Mouse (Mus musculus) cerebellum, adult 11 months (tissue): ENCODE results near the gene Arl4a.

Experiments
- DNase-seq: peaks from one replicate; pipeline ENCODE4 v3.0.0; 2022

Arl4a gene

GRCm38 (mm10) chr12:40004766-40005165, 33.1 kb downstream of the Arl4a start:
- DNase-seq = no peak

- no peak for DNase-seq
These were observed 39.0 kb downstream of the Arl4a start for GRCm38 (mm10) chr12:39998853-39999195.

GRCm38 (mm10) chr12:39998070-39998852, 39.6 kb downstream of the Arl4a start:
- DNase-seq = no peak

- no peak for DNase-seq
These were observed 40.2 kb downstream of the Arl4a start for GRCm38 (mm10) chr12:39997651-39998050.

- DNase-seq = no peak
These were observed 41.8 kb downstream of the Arl4a start for GRCm38 (mm10) chr12:39996015-39996414.

- DNase-seq = no peak
These were observed 42.2 kb downstream of the Arl4a start for GRCm38 (mm10) chr12:39995609-39996008.

- DNase-seq = no peak
These were observed 45.0 kb downstream of the Arl4a start for GRCm38 (mm10) chr12:39992767-39993302.

GRCm38 (mm10) chr12:39990830-39991780, 46.7 kb downstream of the Arl4a start:
- no peak for DNase-seq

- no peak for DNase-seq
These were observed 48.7 kb downstream of the Arl4a start for GRCm38 (mm10) chr12:39989136-39989535.

- no peak for DNase-seq
These were observed 50.6 kb downstream of the Arl4a start for GRCm38 (mm10) chr12:39987177-39987576.

- DNase-seq = no peak
These were observed 52.2 kb downstream of the Arl4a start for GRCm38 (mm10) chr12:39985639-39986038.

GRCm38 (mm10) chr12:39979792-39980191, 58.0 kb downstream of the Arl4a start:
- no peak for DNase-seq

GRCm38 (mm10) chr12:39979066-39979465, 58.8 kb downstream of the Arl4a start:
- DNase-seq = no peak

GRCm38 (mm10) chr12:39977996-39978590, 59.7 kb downstream of the Arl4a start:
- no peak for DNase-seq

- no peak for DNase-seq
These were observed 61.4 kb downstream of the Arl4a start for GRCm38 (mm10) chr12:39976426-39976825.

- no peak for DNase-seq
These were observed 61.9 kb downstream of the Arl4a start for GRCm38 (mm10) chr12:39975829-39976340.

GRCm38 (mm10) chr12:39974977-39975583, 62.7 kb downstream of the Arl4a start:
- DNase-seq = no peak

GRCm38 (mm10) chr12:39974273-39974672, 63.6 kb downstream of the Arl4a start:
- no peak for DNase-seq

- no peak for DNase-seq
These were observed 68.3 kb downstream of the Arl4a start for GRCm38 (mm10) chr12:39969500-39969899.

- DNase-seq = no peak
These were observed 69.7 kb downstream of the Arl4a start for GRCm38 (mm10) chr12:39968109-39968508.

- no peak for DNase-seq
These were observed 78.7 kb downstream of the Arl4a start for GRCm38 (mm10) chr12:39959166-39959565.

- no peak for DNase-seq
These were observed 79.7 kb downstream of the Arl4a start for GRCm38 (mm10) chr12:39957931-39958671.
